Mouse (Mus musculus): Measurements from ENCODE around the gene Hdgfl2. TPM values are rescaled to one million over a fixed set of nuclear protein-coding genes. Genes with fewer than 3 reads are reported as not detected.
"Not testable (repeated sequence)": the region's sequence is repeated elsewhere in the genome, so short reads cannot be mapped to it uniquely, and the experiment has no call there.

The Hdgfl2 gene
- total RNA-seq, 1 experiment from 2014 or later: 112 TPM

DNA sequence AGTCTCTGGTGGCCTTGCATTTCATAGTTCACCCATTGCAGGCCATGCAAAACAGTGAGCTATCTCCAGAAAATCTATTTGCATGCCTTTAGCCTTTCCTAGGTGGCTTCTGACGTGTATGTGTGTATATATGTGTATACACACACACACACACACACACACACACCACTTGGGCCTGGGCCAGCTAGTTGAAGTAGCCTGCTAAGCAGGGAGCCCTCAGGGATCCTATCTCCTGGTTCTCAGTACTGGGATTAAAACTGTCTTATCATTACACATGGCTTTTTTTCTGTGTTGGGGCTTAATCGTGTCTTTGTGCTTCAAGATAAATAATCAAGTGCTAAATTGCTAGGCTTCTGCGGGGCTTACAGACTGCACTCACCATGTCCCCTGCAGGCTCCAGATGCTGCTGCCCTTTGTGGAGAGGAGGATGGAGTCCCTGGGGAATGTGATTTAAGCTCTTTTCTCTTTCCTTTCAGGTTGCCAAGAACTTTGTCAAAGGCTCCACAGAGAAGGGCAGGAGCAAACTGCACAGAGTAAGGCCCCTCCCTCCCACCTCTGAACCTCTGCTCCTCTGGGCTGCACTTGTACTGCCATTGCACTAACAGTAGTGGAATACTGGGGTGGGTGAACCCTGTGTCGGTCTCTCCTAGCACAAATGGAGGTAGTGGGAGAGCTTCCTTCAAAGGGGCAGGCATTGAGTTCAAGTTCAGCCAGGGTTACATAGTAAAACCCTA is 23.3 kb upstream of the Hdgfl2 start:
- ATAC-seq (replicated peaks; ENCODE audit: insufficient number of reproducible peaks, low FRiP score, low TSS enrichment, poor library complexity, severe bottlenecking): no peak

DNA sequence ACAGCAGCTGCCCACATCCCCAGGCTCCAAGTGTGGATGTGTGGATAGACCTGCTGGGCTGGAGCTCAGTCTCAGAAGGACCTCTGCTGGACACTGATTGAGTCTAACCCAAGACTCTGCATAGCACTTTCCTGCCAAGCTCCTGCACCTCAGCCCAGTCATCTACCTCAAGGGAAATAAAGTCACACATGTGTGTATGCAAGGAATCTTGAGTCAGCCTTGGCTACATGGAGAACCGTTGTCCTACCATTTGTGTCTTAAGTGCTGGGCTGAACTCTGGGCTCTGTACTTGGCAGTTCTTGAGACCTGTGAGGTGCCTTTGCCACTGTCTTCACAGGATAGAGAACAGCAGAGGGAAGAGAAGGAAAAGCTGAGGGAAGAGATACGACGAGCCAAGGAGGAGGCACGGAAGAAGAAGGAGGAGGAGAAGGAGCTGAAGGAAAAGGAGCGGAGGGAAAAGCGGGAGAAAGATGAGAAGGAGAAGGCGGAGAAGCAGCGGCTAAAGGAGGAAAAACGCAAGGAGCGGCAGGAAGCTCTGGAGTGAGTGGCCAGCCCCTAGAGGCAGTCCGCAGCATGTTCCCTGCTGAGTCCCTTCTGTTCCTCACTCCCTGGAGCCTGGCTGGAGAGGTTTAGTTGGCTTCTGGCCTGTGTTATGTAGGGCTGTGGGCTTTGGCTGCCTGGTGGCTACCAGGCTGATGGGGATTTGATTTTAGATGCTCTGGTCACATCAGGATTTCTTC is 21.9 kb upstream of the Hdgfl2 start:
- no peak for ATAC-seq (replicated peaks; ENCODE audit: insufficient number of reproducible peaks, low FRiP score, low TSS enrichment, poor library complexity, severe bottlenecking)

DNA sequence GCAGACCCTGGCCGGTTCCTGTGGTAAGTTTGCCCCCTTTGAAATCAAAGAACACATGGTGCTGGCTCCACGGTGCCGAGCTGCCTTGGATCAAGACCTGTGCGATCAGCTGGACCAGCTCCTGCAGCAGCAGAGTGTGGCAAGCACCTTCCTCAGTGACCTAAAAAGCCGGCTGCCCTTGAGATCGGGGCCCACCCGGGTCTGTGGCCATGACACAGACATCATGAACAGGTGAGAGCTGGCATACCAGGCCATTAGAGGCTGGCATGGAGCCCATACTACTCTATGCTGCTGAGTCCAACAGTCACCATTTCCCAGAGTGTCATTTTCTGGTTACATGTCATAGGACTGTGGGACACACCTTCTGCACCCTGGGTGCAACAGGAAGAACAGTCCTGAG is 17.4 kb upstream of the Hdgfl2 start:
- no peak for ATAC-seq (replicated peaks; ENCODE audit: insufficient number of reproducible peaks, low FRiP score, low TSS enrichment, poor library complexity, severe bottlenecking)

DNA sequence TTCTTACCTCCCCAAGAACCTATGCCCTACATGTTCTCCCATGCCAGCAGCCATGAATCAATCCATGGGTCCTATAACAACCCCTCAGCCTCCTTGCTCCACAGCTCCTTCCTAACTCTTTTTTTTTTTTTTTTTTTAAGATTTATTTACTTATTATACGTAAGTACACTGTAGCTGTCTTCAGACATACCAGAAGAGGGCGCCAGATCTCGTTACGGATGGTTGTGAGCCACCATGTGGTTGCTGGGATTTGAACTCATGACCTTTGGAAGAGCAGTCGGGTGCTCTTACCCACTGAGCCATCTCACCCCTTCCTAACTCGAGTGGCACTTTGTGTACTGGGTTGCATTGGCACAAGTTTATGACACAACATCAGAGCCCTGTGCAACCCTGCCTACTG is 13.7 kb upstream of the Hdgfl2 start:
- not testable (repeated sequence) for ATAC-seq (replicated peaks; ENCODE audit: insufficient number of reproducible peaks, low FRiP score, low TSS enrichment, poor library complexity, severe bottlenecking)

DNA sequence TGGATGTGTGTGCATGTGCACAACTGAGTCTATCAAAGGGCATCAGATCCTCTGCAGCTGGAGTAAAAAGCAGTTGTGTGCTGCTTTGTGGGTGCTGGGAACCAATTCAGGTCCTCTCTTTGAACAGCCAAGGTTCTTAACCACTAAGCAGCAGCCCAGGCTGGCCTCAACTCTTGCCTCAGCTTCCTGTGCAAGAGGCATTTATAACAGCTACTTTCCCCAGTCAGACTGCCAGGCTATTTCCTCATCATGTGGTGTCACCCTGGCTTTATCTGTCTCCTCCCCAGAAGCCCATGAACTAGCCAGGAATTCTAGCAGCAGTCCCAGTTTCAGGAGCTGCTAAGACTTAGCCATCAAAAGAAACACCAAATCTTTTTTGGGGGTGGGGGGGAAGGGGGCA is 13.0 kb upstream of the Hdgfl2 start:
- no peak for ATAC-seq (replicated peaks; ENCODE audit: insufficient number of reproducible peaks, low FRiP score, low TSS enrichment, poor library complexity, severe bottlenecking)

DNA sequence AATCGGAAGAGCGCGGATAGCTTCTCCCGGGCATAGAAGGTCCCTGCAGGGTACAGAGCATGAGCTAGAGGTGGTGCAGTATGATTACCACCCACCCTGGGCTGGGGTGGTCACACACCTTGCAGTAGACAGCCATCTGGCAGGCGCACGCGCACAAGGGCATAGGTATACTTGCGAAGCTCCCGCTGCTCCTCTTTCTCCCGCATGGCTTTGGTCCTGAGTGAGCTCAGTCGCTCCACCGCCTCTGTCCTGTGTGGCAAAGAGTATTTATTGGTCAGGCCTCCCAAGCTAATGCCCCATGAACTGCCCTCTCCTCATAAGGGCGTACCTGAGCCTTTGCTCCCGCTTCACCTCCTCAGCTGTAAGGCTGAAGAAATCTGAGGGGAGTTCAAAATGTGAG is 10.4 kb upstream of the Hdgfl2 start:
- no peak for ATAC-seq (replicated peaks; ENCODE audit: insufficient number of reproducible peaks, low FRiP score, low TSS enrichment, poor library complexity, severe bottlenecking)

DNA sequence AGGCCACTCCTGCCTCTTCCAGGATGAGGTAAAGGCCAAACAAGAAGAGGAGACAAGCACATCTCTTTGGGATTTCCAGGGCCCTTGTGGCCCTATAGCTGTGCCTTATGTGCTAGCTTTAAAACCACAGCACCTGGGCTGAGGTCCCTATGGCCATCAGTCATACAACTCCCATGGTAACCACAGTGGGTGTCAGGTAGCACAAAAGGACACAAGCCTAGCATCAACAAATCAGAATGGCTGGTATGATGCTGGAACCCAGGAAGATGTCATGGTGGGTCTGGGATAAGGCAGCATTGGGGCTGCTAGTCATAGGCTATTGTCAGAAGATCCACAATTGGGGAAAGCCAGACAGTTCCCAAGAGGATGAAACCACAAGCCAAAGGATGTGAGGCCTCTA is 8.3 kb upstream of the Hdgfl2 start:
- no peak for ATAC-seq (replicated peaks; ENCODE audit: insufficient number of reproducible peaks, low FRiP score, low TSS enrichment, poor library complexity, severe bottlenecking)

DNA sequence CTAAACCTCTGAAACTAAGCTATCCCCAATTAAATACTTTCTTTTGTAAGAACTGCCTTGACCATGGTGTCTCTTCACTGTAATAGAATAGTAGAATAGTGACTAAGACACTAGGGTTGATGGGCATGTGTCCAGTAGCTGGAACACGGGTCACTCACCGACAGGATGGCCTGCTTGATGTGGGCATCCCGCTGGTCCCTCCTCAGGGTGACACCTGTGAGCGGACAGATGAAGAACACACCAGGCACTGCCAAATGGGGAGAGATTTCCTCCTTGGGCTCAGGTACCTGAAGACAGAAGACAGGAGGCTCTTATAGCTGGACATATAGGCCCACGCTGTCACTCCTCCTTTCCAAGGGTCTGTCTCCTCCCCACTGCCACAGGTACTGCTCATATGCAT is 7.2 kb upstream of the Hdgfl2 start:
- no peak for ATAC-seq (replicated peaks; ENCODE audit: insufficient number of reproducible peaks, low FRiP score, low TSS enrichment, poor library complexity, severe bottlenecking)

DNA sequence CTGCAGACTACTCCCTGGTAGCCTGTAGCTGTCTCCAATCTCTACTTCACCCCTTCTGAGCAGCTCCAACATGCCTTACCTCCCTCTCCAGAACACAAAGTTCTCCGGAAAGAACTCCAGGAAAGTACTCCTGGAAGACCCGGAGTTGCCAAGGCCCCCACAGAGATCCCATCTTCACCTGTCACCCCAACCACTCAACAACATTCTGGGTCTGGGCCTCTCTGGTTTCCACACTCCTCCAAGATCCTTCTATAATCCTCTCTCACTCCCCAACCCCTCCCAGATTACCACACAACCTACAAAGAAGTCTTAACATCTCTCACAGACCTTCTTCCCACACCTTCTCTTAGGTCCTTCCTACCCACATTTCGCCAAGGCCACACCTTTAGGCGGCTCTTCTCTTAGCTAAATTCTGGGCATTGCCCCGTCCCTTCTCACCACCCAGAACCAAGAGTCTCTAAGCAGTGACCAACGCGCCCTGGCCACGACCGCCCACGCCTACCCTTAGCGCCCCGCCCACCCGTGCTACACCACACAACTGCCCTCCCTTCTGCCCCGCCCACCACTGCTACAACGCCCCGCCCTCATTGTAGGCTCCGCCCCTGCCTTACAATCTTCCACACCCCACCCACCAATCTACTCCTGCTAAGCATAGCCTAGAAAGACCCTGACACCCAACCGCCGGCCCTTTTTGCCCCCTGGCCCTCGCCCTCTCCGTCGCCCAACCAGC is 5.2 kb upstream of the Hdgfl2 start:
- peak; percentile 34 for ATAC-seq (replicated peaks; ENCODE audit: insufficient number of reproducible peaks, low FRiP score, low TSS enrichment, poor library complexity, severe bottlenecking)

DNA sequence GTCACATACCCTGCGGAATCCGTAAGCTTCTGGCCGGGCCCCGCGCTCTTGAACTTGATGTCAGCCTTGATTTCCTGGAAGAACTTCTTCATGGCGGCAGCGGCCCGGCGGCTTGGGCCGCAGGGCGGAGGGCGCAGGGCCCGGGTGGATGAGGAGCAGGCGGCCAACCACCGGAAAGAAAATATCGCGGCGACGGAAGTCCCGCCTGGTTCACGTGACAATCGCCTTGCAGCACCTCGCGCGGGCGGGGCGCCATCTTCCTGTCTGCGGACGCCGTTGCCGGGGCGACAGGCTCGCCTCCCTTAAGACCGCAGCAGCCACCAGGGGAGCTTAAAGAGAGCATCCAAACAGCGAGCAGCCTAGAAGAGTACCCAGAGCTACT is 4.6 kb upstream of the Hdgfl2 start, which contains the start of gene Ubxn6:
Ubxn6 (minus strand) TSS at position 202 of the 382 bp plus-strand sequence.
- ATAC-seq (replicated peaks; ENCODE audit: insufficient number of reproducible peaks, low FRiP score, low TSS enrichment, poor library complexity, severe bottlenecking): peak; percentile 41

DNA sequence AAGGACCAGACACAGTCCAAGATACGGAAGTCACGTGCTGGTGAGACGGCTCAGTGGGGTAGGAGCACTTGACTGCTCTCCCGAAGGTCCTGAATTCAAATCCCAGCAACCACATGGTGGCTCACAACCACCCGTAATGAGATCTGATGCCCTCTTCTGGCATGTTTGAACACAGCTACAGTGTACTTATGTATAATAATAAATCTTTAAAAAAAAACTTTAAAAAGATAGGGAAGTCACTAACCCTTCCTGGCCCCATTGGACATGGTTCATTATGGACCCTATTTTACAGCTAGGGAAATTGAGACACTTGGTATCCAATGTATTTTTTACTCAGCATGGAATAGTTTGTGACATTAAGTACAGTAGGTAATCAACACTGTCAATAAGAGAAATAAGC is 1.9 kb upstream of the Hdgfl2 start:
- ATAC-seq (replicated peaks; ENCODE audit: insufficient number of reproducible peaks, low FRiP score, low TSS enrichment, poor library complexity, severe bottlenecking): no peak

DNA sequence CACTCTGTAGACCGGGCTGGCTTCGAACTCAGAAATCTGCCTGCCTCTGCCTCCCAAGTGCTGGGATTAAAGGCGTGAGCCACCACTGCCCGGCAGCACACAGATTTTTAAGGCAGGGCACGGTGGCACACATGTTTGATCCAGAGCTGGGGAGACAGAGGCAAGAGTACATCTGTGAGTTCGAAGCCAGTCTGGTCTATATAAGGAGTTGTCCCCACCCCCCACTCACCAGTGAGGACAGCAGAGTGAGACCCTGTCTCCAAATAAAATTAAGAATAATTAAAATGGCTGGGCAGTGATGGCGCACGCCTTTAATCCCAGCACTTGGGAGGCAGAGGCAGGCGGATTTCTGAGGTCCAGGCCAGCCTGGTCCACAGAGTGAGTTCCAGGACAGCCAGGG is 1.1 kb upstream of the Hdgfl2 start:
- not testable (repeated sequence) for ATAC-seq (replicated peaks; ENCODE audit: insufficient number of reproducible peaks, low FRiP score, low TSS enrichment, poor library complexity, severe bottlenecking)

DNA sequence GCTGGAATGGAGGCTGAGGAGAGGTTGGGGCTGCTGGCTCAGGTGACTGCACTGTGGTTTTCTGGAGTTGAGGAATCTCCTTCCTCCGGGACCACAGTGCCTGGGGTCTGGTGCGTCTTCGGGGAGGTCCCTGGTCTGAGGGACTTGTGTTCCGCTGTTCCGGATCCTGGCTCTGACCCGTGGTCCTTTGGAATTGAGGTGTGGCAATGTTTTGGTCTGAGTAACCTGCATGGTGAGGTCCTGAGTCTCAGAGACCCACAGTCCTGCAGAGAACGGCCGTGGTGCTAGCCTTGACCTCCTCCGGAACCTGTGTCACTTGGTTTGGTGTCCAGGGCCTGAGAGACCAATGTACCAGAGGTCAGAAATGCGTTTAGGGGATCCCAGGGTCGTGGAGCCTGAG is 487 bp downstream of the Hdgfl2 start:
- no peak for ATAC-seq (replicated peaks; ENCODE audit: insufficient number of reproducible peaks, low FRiP score, low TSS enrichment, poor library complexity, severe bottlenecking)

DNA sequence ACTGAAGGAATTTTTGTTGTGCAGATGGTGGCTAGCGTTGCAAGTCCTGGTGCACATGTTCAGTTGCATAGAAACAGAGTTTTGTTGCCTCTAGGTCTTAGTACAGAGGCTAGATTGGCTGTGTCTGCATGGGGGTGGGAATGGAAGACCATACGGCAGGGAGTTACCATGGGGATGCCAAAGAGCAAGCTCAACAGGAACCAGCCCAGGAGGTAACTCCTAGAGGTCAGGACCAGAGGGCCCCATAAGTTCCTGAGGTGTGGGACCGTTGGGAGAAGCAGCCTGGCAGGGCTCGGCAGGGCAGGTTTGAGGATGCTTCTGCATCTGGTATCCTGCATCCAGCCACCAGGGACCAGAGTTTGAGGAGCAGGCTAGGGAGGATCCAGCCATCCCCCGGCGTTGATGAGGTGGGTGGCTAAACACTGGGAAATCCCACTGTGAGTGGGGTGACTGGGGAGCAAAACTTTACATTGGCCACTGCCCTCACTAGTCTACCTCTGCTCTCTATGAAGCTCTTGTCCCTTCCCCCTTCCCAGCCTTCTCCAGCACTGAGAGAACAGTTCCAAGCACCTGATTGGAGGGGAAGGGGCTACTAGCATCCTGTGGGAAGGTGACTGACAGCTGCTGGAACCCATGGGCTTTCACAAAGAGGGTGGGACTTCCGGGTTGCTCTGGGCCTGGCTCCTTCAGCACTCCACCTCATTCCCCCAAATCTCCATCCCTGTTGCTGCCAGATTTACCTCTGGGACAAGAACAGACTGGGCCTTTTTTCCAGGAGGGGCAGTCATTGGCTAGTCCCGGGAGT is 1.5 kb downstream of the Hdgfl2 start:
- ATAC-seq (replicated peaks; ENCODE audit: insufficient number of reproducible peaks, low FRiP score, low TSS enrichment, poor library complexity, severe bottlenecking): no peak

DNA sequence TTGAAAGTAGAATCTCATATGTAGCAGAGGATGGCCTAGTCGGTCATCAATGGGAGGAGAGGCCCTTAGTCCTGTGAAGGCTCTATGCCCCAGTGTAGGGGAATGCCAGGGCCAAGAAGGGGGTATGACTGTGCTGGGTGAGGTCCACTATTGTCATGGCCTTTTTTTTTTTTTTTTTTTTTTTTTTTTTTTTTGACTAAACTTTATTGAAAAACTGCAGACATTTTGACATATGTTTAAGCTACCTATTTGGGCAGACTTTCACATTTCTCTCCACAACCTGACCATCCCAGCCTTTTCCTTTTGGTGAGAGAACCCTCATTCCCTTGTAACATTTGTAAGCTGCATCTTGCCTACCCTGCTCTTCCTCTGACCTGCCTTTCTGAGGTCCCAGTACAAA is 12.9 kb downstream of the Hdgfl2 start:
- ATAC-seq (replicated peaks; ENCODE audit: insufficient number of reproducible peaks, low FRiP score, low TSS enrichment, poor library complexity, severe bottlenecking): no peak

DNA sequence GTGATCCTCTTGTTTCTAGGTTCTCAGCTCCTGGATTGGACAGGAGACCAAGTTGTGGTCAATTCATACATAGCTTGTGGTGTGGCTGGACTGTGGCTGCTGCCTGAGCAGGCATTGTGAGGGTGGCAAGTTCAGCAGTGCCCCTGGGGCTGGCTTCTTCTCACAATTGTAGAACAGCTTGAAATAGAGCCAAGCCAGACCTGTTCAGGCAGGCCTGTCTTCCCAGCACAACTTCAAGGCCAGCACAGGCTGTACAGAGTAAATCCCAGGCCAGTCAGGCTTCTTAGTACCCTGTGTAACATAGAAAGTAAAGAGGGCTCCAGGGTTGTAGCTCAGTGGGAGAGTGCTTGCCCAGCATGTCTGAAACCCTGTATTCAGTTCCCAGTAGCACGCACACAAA is 13.4 kb downstream of the Hdgfl2 start:
- no peak for ATAC-seq (replicated peaks; ENCODE audit: insufficient number of reproducible peaks, low FRiP score, low TSS enrichment, poor library complexity, severe bottlenecking)

DNA sequence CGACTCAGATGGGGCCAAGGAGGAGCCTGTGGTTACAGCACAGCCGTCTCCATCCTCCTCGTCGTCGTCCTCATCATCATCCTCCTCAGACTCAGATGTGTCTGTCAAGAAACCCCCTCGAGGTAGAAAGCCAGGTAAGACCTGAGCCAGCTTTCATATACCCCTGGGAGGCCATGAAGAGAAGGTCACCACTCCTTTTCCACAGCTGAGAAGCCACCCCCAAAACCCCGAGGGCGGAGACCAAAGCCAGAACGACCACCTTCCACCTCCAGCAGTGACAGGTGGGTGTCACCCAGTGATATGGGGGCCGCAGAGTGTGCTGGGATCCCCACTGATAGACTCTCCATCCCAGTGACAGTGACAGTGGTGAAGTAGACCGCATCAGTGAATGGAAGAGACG is 17.4 kb downstream of the Hdgfl2 start:
- no peak for ATAC-seq (replicated peaks; ENCODE audit: insufficient number of reproducible peaks, low FRiP score, low TSS enrichment, poor library complexity, severe bottlenecking)

DNA sequence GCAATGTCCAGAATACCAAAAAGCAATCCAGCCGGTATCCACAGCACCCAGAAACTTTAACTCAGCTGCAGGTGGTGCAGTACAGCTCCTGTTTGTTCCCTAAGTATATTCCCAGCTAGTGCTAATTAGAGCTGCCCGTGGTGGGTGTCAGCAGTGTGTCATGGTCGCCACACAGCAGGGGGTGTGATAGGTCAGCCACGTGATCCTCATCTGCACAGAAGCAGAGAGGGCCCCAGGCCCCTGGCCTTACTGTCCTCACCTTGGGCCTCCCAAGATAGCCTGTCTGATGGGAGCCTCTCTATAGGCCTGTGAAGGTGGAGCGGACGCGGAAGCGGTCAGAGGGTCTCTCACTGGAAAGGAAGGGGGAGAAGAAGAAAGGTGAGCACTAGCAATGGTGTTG is 18.7 kb downstream of the Hdgfl2 start:
- no peak for ATAC-seq (replicated peaks; ENCODE audit: insufficient number of reproducible peaks, low FRiP score, low TSS enrichment, poor library complexity, severe bottlenecking)
